ENCODE assay signal across 9 mouse cellular contexts in the genomic region with DNA sequence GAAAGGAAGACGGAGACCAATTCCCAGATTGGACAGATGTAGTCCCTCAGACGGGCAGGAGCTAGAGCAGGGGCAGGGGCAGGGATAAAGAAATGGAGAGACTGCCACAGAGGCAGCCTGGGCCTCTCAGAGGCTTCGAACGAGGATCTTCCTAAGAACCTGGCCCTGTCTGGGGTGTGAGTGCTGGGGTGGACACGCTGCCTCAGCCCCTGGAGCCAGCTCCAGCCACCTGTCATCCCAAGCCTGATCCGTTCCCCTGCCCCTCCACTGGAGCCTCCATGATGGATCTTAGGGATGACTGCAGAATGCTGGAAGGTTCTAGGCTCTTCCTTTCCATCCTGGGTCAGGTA. TPM values are rescaled to one million over a fixed set of nuclear protein-coding genes. Genes with fewer than 3 reads are reported as not detected.
DNase-seq lines count a peak whose midpoint lies in the region; ATAC-seq lines count a peak whose summit lies in the region.
"Had no signal": no experiment of that assay in that cellular context is flagged by ENCODE, and none has a peak within 500 bp of the region (broad histone marks: within the 10 kb centered on the region; RNA-seq: fewer than 3 reads in every experiment).

No protein-coding gene starts in this region.

- no peak for ATAC-seq in kidney, embryonic 14.5 days (ENCODE audit: low FRiP score, low TSS enrichment)
- no peak for ATAC-seq in embryonic facial prominence, embryonic 11.5 days (replicated peaks; ENCODE audit: insufficient number of reproducible peaks, low FRiP score, low TSS enrichment, low read depth)
- no peak for ATAC-seq in midbrain, embryonic 12.5 days (ENCODE audit: low FRiP score, low read depth)

- no peak overlapping the region for H3K4me2 ChIP-seq in kidney, embryonic 14.5 days (replicated peaks; ENCODE audit: low read depth, low read length)
- H3K4me2 ChIP-seq in embryonic facial prominence, embryonic 11.5 days (ENCODE audit: low read depth, low read length) = no peak overlapping the region
- no peak overlapping the region for H3K4me2 ChIP-seq in midbrain, embryonic 12.5 days (replicated peaks)

- peaks cover 58% of the 10 kb centered on the region for H3K4me1 ChIP-seq in kidney, embryonic 14.5 days (ENCODE audit: control insufficient read depth, insufficient read depth, low read length)
- H3K4me1 ChIP-seq in embryonic facial prominence, embryonic 11.5 days (ENCODE audit: control insufficient read depth, insufficient read depth, low read length) = peaks cover 12% of the 10 kb centered on the region
- peaks cover 84% of the 10 kb centered on the region for H3K4me1 ChIP-seq in midbrain, embryonic 12.5 days

- H3K27ac ChIP-seq in kidney, embryonic 14.5 days (ENCODE audit: low read depth, low read length) = peak overlapping the region; percentile 85
- H3K27ac ChIP-seq in embryonic facial prominence, embryonic 11.5 days (replicated peaks; ENCODE audit: low read depth, low read length) = peak overlapping the region; percentile 81
- peak overlapping the region; percentile 95 for H3K27ac ChIP-seq in midbrain, embryonic 12.5 days (replicated peaks)

- no peaks in the 10 kb centered on the region for H3K9me3 ChIP-seq in kidney, embryonic 14.5 days (ENCODE audit: control insufficient read depth, low read length)
- H3K9me3 ChIP-seq in embryonic facial prominence, embryonic 11.5 days (replicated peaks; ENCODE audit: control insufficient read depth, low read length) = no peaks in the 10 kb centered on the region
- no peaks in the 10 kb centered on the region for H3K9me3 ChIP-seq in midbrain, embryonic 12.5 days
- H3K9me3 ChIP-seq: G1E had no signal

- H3K9ac ChIP-seq in kidney, embryonic 14.5 days (ENCODE audit: low read depth, low read length) = no peak overlapping the region
- no peak overlapping the region for H3K9ac ChIP-seq in embryonic facial prominence, embryonic 11.5 days (replicated peaks; ENCODE audit: low read length)
- peak overlapping the region; percentile 43 for H3K9ac ChIP-seq in midbrain, embryonic 12.5 days (replicated peaks)

- DNase-seq in kidney, postnatal 36 days = no peak
- no peak for DNase-seq in embryonic facial prominence, embryonic 11.5 days (ENCODE audit: low spot score)
- peak; percentile 54 to 57 for DNase-seq in heart, postnatal 10 days
- DNase-seq in urinary bladder, postnatal 25 days (ENCODE audit: low spot score) = no peak
- no peak for DNase-seq in adrenal gland, postnatal 10 days
- no peak for DNase-seq in gastrocnemius, postnatal 36 days

- H3K4me3 ChIP-seq in kidney, embryonic 14.5 days (ENCODE audit: low read length) = no peak overlapping the region
- no peak overlapping the region for H3K4me3 ChIP-seq in embryonic facial prominence, embryonic 11.5 days (ENCODE audit: low read depth, low read length)
- H3K4me3 ChIP-seq in midbrain, embryonic 12.5 days = no peak overlapping the region

- no peaks in the 10 kb centered on the region for H3K36me3 ChIP-seq in kidney, embryonic 14.5 days (ENCODE audit: control insufficient read depth, insufficient read depth, low read length)
- H3K36me3 ChIP-seq in embryonic facial prominence, embryonic 11.5 days (replicated peaks; ENCODE audit: control insufficient read depth, insufficient read depth, low read depth, low read length) = no peaks in the 10 kb centered on the region
- H3K36me3 ChIP-seq in midbrain, embryonic 12.5 days = peaks cover 3% of the 10 kb centered on the region; the same call in 1 of the 2 replicates

- WGBS in kidney, embryonic 14.5 days = 39% methylated on average over 6 of the region's 6 CpGs
- 47% methylated on average over 6 of the region's 6 CpGs for WGBS in embryonic facial prominence, embryonic 11.5 days
- WGBS in midbrain, embryonic 12.5 days = 34% methylated on average over 6 of the region's 6 CpGs

- no peaks in the 10 kb centered on the region for H3K27me3 ChIP-seq in kidney, embryonic 14.5 days (ENCODE audit: control insufficient read depth, insufficient read depth, low read length)
- no peaks in the 10 kb centered on the region for H3K27me3 ChIP-seq in embryonic facial prominence, embryonic 11.5 days (ENCODE audit: control insufficient read depth, insufficient read depth, low read length)
- H3K27me3 ChIP-seq in midbrain, embryonic 12.5 days = no peaks in the 10 kb centered on the region

- intact Hi-C loops in heart, postnatal 10 days (cut with DNase I) = loop anchor here (1.0 kb wide), 1 partner anchor 43 kb away; no protein-coding TSS in a partner anchor
- intact Hi-C loops in gastrocnemius, postnatal 36 days (cut with DNase I) = loop anchor here (5.0 kb wide), 1 partner anchor 39 kb away; no protein-coding TSS in a partner anchor

RNA-seq across cellular contexts. Expression of gene Cuedc1, which starts 20.2 kb away (rescaled TPM):
- 13.2 and 17.0 TPM in 2 replicates for polyA plus RNA-seq in kidney, embryonic 14.5 days (2014; fragmentation: Nextera tagmentation; extraction: Ambion mirVana)
- polyA plus RNA-seq in embryonic facial prominence, embryonic 11.5 days (2014; fragmentation: Nextera tagmentation; extraction: Ambion mirVana) = 11.2 and 13.1 TPM in 2 replicates
- total RNA-seq in heart, postnatal 10 days (2021) = 10 to 100 TPM; 45.6 to 48.4 TPM
- polyA plus RNA-seq in midbrain, embryonic 12.5 days (2016; fragmentation: Nextera tagmentation; extraction: Ambion mirVana) = 40.5 and 45.7 TPM in 2 replicates
- total RNA-seq in adrenal gland, postnatal 10 days (2021) = 10 to 100 TPM; 32.4 to 43.1 TPM
- 10 to 100 TPM; 80.3 to 96.9 TPM for total RNA-seq in gastrocnemius, postnatal 36 days (2021)

RNA-seq across cellular contexts. Expression of gene Vezf1, which starts 50.0 kb away (rescaled TPM):
- 39.4 and 50.7 TPM in 2 replicates for polyA plus RNA-seq in kidney, embryonic 14.5 days (2014; fragmentation: Nextera tagmentation; extraction: Ambion mirVana)
- polyA plus RNA-seq in embryonic facial prominence, embryonic 11.5 days (2014; fragmentation: Nextera tagmentation; extraction: Ambion mirVana) = 63.1 and 69.3 TPM in 2 replicates
- 10 to 100 TPM; 44.9 to 45.7 TPM for total RNA-seq in heart, postnatal 10 days (2021)
- 88.6 and 95.5 TPM in 2 replicates for polyA plus RNA-seq in midbrain, embryonic 12.5 days (2016; fragmentation: Nextera tagmentation; extraction: Ambion mirVana)
- total RNA-seq in adrenal gland, postnatal 10 days (2021) = 10 to 100 TPM; 37.8 to 41.3 TPM
- total RNA-seq in gastrocnemius, postnatal 36 days (2021) = 10 to 100 TPM; 50.0 to 71.2 TPM

Comparison
In these comparisons a context has a peak if more than half of its experiments do, and no peak if none do; other contexts are left out.
1. DNase-seq: peak in heart, postnatal 10 days (2 of 2); none in kidney, postnatal 36 days (0 of 2), embryonic facial prominence, embryonic 11.5 days (single experiment), urinary bladder, postnatal 25 days (single experiment), adrenal gland, postnatal 10 days (single experiment) and gastrocnemius, postnatal 36 days (0 of 2).
2. Peak in every context shown above with its lines, with median percentiles within 50 percentile points of each other: H3K27ac ChIP-seq.